Mouse (Mus musculus): ENCODE data around the gene Acyp1.

- 0 out of 2 replicates have a peak, but pooled peaks have one; percentile 3 for TF ChIP-seq POLR2A (IDR thresholded peaks at IDR 0.05; ENCODE audit: low read depth, low read length)
- no peak for TF ChIP-seq CTCF (IDR thresholded peaks at IDR 0.05; ENCODE audit: borderline replicate concordance, insufficient read depth, low read length)
Observed at GRCm38 (mm10) chr12:85337567-85338311, 49.5 kb upstream of the Acyp1 start.
